Mouse (Mus musculus) kidney, embryonic 14.5 days (tissue): ENCODE data around the gene Farp1. TPM values are rescaled to one million over a fixed set of nuclear protein-coding genes. Genes with fewer than 3 reads are reported as not detected.

Experiments used
- ATAC-seq: fragments of 200-750 bp; cut with Nextera tagmentation; 2 replicates; pipeline ENCODE4 v1.8.0; 2017; ENCODE audit warnings: moderate number of reproducible peaks, mild to moderate bottlenecking, moderate TSS enrichment, moderate library complexity; ENCODE audit not compliant: low FRiP score, low TSS enrichment
- H3K27ac ChIP-seq: fragments of 300-500 bp; sonication (generic); 2 replicates; pipeline ENCODE4 v1.5.1; 2014; ENCODE audit warnings: low read depth, mild to moderate bottlenecking, low read length, moderate library complexity, mixed read lengths
- H3K27me3 ChIP-seq: fragments of 300-500 bp; sonication (generic); 2 replicates; pipeline ENCODE4 v1.6.1; 2014; ENCODE audit warnings: mild to moderate bottlenecking, low read length; ENCODE audit not compliant: control insufficient read depth, insufficient read depth
- H3K36me3 ChIP-seq: fragments of 300-500 bp; sonication (generic); 2 replicates; pipeline ENCODE4 v1.6.1; 2014; ENCODE audit warnings: low read length, mixed read lengths; ENCODE audit not compliant: control insufficient read depth, insufficient read depth
- H3K4me1 ChIP-seq: fragments of 300-500 bp; sonication (generic); 2 replicates; pipeline ENCODE4 v1.6.1; 2014; ENCODE audit warnings: low read length, mixed read lengths; ENCODE audit not compliant: control insufficient read depth, insufficient read depth
- H3K4me2 ChIP-seq: fragments of 300-500 bp; sonication (generic); replicated peaks from 2 replicates; pipeline ENCODE4 v1.6.1; 2014; ENCODE audit warnings: low read depth, mild to moderate bottlenecking, low read length
- H3K4me3 ChIP-seq: fragments of 300-500 bp; sonication (generic); 2 replicates; pipeline ENCODE4 v1.5.1; 2014; ENCODE audit warnings: mild to moderate bottlenecking, low read length
- H3K9ac ChIP-seq: fragments of 300-500 bp; sonication (generic); 2 replicates; pipeline ENCODE4 v1.6.1; 2014; ENCODE audit warnings: low read depth, mild to moderate bottlenecking, low read length, moderate library complexity
- H3K9me3 ChIP-seq: fragments of 300-500 bp; sonication (generic); 2 replicates; pipeline ENCODE4 v1.6.1; 2016; ENCODE audit warnings: low read length; ENCODE audit not compliant: control insufficient read depth
- WGBS: fragments of 180-500 bp; shearing (Covaris S2); extraction: QIAGEN DNeasy Blood & Tissue Kit; methylation state at CpG from one replicate; pipeline ENCODE4 v1.1.7; 2014; 5-methylcytosine and 5-hydroxymethylcytosine counted together
- polyA plus RNA-seq: library from polyadenylated mRNA; unstranded; fragments of >200 nt; fragmentation: Nextera tagmentation; extraction: Ambion mirVana; gene quantifications from 2 replicates; pipeline ENCODE4 v1.2.1, GENCODE M21; 2014

Gene Farp1
- polyA plus RNA-seq, 1 experiment from 2014 or later = 43.3 TPM

DNA sequence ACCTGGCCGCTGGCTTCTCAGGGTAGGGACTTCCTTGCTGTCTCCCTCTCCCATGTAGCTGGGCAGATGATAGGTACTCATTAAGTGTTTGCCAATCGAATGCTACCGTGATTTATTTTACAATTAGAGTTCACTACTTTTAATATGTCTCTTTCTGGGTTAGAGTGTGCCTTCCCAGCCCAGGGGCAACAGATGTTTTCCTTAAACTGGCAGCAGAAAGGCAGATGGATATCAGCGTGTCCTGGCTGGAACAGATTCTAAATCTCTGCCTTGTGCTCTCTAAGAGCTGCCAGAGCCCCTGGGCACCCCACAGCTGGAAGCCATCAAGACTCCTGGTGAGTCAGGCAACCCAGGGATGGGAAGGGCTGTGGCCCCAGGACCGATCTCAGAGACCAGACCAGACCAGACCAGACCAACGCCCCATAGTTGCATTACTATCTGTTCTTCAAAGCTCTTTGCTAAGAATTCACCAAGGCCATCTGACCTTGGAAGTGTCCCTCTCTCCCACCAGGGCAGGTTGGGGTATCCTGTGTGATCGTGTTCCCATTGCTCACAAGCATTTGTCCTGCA is 69.8 kb downstream of the Farp1 start:
- Histone ChIP-seq H3K36me3 (peaks cover 4% of the 10 kb centered on the region; the same call in 1 of the 2 replicates), H3K9me3 (no peaks in the 10 kb centered on the region), H3K27me3 (no peaks in the 10 kb centered on the region), H3K27ac (0 out of 2 replicates have a peak overlapping the region, but pooled peaks have one; percentile 11), H3K9ac (no peak overlapping the region), H3K4me3 (no peak overlapping the region), H3K4me2 (no peak overlapping the region), H3K4me1 (peaks cover 76% of the 10 kb centered on the region)
- no peak; the same call in 1 of the 2 replicates for ATAC-seq
- 25% methylated on average over 7 of the region's 7 CpGs for WGBS

DNA sequence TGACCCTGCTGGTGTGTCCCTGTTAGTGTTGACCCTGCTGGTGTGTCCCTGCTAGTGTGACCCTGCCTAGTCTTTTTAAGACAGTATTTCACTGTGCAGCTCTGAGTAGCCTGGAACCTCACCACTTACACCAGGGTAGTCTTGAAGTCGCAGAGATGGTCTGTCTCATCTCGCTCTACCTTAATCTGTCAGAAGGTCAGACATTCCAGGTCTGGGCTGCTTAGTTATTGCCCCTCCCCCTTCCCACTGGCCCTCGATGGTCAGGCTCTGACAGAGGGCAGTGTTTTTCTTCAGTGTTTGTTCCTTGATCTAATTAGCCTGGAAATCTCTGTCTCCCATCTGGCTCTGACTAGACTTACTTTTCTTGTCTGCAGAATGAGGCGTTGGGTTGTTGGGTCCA is 71.9 kb downstream of the Farp1 start:
- Histone ChIP-seq H3K4me1 (peaks cover 76% of the 10 kb centered on the region), H3K27ac (no peak overlapping the region; the same call in 1 of the 2 replicates), H3K4me2 (no peak overlapping the region), H3K9me3 (no peaks in the 10 kb centered on the region), H3K9ac (no peak overlapping the region), H3K4me3 (no peak overlapping the region), H3K36me3 (peaks cover 3% of the 10 kb centered on the region; the same call in 1 of the 2 replicates), H3K27me3 (no peaks in the 10 kb centered on the region)
- 39% methylated on average over 4 of the region's 4 CpGs for WGBS
- no peak for ATAC-seq

DNA sequence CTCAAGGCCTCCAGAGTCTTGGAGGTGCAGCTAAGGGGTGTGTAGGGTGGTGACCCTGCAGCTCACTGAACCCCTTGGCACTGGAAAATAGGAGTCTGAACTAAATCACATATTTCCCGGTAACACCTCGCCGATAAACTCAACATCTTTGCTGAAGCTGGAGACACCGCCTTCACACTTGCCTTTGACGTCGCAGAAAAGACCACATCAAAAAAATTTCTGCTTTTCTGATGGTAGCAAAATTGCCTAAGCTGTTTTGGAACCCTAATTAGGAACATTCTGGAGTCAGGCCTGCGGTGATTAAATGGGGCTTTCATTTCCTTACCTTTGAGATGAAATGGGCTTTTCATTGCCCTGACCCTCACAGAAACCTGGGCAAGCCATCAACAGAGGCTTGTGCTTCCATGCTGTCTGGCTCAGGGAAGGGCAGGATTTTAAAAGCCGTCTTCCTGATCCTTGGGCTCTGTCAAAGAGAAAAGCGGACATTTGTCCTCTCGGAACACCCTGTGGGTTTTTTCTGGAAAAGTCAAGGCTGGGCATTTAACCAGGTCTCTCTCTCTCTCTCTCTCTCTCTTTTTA is 72.8 kb downstream of the Farp1 start:
- H3K27me3 ChIP-seq = no peaks in the 10 kb centered on the region
- H3K4me1 ChIP-seq = peaks cover 70% of the 10 kb centered on the region
- 54% methylated on average over 10 of the region's 10 CpGs for WGBS
- H3K4me3 ChIP-seq = no peak overlapping the region
- H3K9me3 ChIP-seq = no peaks in the 10 kb centered on the region
- no peaks in the 10 kb centered on the region; the same call in 1 of the 2 replicates for H3K36me3 ChIP-seq
- no peak overlapping the region for H3K9ac ChIP-seq
- peak overlapping the region; percentile 89 for H3K27ac ChIP-seq
- no peak for ATAC-seq
- peak overlapping the region; percentile 26; the same call in 1 of the 2 replicates for H3K4me2 ChIP-seq

GRCm38 (mm10) chr14:121108439-121109115 is 73.6 kb downstream of the Farp1 start:
- peak overlapping the region; percentile 89 for H3K27ac ChIP-seq
- H3K9me3 ChIP-seq = no peaks in the 10 kb centered on the region
- 4% methylated on average over 8 of the region's 8 CpGs for WGBS
- no peak overlapping the region for H3K4me3 ChIP-seq
- peak; percentile 81 for ATAC-seq
- no peaks in the 10 kb centered on the region for H3K27me3 ChIP-seq
- H3K4me1 ChIP-seq = peaks cover 65% of the 10 kb centered on the region
- peak overlapping the region; percentile 26 for H3K4me2 ChIP-seq
- H3K36me3 ChIP-seq = no peaks in the 10 kb centered on the region
- H3K9ac ChIP-seq = no peak overlapping the region; the same call in 1 of the 2 replicates

DNA sequence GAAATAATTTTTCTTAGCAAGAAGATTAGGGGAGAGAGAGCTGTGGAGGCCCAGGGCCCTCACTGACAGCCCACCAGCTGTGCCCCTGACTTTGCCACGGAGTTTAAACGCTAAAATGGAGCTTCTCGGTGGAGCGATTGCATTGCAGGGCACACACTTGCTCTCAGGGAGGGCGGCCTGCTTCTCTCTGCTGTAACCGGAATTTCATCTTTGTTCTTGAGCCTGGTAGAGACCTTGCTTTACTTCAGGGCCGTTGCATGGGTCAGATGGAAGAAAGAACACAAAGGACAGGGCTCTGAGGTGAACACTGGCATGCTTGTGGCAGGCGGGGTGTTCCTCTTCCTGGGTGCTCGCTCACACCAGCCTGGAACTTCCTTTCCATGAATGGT is 74.1 kb downstream of the Farp1 start:
- Histone ChIP-seq H3K9me3 (no peaks in the 10 kb centered on the region), H3K4me3 (no peak overlapping the region), H3K4me2 (peak overlapping the region; percentile 21; the same call in 1 of the 2 replicates), H3K27me3 (no peaks in the 10 kb centered on the region), H3K9ac (peak overlapping the region; percentile 35; the same call in 1 of the 2 replicates), H3K36me3 (0 out of 2 replicates have a peak, but pooled peaks cover 2% of the 10 kb centered on the region), H3K27ac (peak overlapping the region; percentile 89), H3K4me1 (peaks cover 61% of the 10 kb centered on the region)
- 14% methylated on average over 9 of the region's 9 CpGs for WGBS
- ATAC-seq = no peak

DNA sequence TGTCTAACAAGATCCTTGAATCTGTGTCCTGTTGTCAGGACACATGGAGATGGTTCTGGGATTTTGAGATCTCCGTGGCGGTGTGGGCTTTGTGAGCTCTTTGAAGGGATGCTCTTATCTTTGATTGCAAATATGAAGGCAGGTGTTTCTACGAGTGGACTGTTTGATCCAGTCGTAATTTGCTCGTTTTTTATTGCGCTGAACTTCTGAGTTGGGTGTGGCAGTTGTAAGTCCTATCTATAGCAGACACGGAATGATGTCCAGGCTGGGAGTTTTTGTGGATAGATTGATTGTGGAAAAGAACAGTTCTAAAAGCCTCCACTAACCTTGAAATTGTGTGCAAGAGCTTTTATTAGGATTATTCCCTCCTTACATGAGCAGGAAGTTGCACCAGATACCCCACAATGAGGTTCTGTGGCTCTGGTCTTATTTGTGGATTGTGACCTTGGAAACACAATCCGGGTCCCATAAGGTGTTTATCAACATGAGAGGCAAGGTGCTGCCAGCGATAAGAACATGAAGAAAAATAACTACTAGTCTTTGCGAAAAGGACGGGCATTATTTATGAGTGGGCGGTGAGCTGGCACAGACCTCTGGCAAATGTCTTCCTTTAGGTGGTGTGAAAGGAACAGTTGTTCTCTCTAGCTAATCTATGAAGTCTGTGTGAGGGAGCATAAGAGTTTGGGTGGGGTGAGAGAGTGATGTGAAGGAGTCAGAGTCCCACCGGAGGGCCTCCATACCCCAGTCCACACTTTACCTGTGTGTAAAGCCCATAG is 75.7 kb downstream of the Farp1 start:
- no peak overlapping the region for H3K4me3 ChIP-seq
- no peak overlapping the region for H3K27ac ChIP-seq
- no peaks in the 10 kb centered on the region for H3K9me3 ChIP-seq
- ATAC-seq = no peak
- WGBS = 66% methylated on average over 13 of the region's 13 CpGs
- H3K27me3 ChIP-seq = no peaks in the 10 kb centered on the region
- no peak overlapping the region for H3K9ac ChIP-seq
- peaks cover 6% of the 10 kb centered on the region; the same call in 1 of the 2 replicates for H3K36me3 ChIP-seq
- peaks cover 48% of the 10 kb centered on the region for H3K4me1 ChIP-seq
- H3K4me2 ChIP-seq = no peak overlapping the region

DNA sequence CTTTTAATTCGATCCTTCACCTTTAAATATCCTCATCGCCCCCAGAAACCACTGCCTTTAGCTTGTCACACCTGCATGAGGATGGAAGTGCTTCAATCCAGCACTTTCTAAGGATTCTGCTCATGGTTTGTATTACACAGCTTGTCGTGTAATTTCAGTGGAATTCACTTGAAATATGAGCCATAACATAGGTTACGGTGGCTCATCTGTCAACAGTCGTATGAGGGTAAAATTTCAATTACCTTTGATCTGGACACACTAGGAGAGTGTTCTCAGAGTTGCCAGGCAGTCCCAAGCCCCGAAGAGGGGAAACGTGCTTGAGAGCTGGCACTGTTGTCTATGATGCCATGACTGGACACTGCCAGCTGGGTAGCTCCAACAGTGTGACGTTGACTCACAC is 77.1 kb downstream of the Farp1 start:
- ATAC-seq = no peak
- Histone ChIP-seq H3K4me1 (peaks cover 42% of the 10 kb centered on the region), H3K9ac (no peak overlapping the region), H3K27ac (no peak overlapping the region), H3K36me3 (peaks cover 6% of the 10 kb centered on the region; the same call in 1 of the 2 replicates), H3K9me3 (no peaks in the 10 kb centered on the region), H3K27me3 (no peaks in the 10 kb centered on the region), H3K4me2 (no peak overlapping the region), H3K4me3 (no peak overlapping the region)
- WGBS = 58% methylated on average over 8 of the region's 8 CpGs

DNA sequence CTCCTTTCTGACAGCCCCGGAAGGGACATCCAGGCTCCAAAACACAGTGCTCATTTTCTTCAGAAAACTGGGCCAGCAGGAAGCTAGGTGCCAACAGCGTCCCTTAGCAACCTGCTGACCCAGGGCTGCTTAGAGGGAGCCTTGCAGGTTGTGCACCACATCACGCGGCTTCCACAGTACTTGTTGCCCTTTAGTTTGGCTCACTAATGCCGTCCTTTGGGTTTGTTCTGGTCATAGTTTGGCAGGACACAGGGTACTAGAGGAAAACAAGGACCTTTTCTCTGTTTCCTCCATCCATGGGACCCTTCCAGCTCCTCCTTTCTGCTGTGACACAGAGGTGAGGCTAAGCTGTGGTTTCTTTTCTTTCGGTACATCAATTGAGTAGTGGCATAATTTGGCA is 78.8 kb downstream of the Farp1 start:
- no peaks in the 10 kb centered on the region for H3K9me3 ChIP-seq
- H3K4me2 ChIP-seq = no peak overlapping the region
- H3K36me3 ChIP-seq = peaks cover 6% of the 10 kb centered on the region; the same call in 1 of the 2 replicates
- no peak for ATAC-seq
- no peak overlapping the region for H3K27ac ChIP-seq
- H3K4me1 ChIP-seq = peaks cover 30% of the 10 kb centered on the region
- H3K27me3 ChIP-seq = no peaks in the 10 kb centered on the region
- H3K9ac ChIP-seq = no peak overlapping the region
- 84% methylated on average over 6 of the region's 6 CpGs for WGBS
- H3K4me3 ChIP-seq = no peak overlapping the region
